Mouse (Mus musculus): ENCODE results near the gene Ssmem1.

Gene Ssmem1

DNA sequence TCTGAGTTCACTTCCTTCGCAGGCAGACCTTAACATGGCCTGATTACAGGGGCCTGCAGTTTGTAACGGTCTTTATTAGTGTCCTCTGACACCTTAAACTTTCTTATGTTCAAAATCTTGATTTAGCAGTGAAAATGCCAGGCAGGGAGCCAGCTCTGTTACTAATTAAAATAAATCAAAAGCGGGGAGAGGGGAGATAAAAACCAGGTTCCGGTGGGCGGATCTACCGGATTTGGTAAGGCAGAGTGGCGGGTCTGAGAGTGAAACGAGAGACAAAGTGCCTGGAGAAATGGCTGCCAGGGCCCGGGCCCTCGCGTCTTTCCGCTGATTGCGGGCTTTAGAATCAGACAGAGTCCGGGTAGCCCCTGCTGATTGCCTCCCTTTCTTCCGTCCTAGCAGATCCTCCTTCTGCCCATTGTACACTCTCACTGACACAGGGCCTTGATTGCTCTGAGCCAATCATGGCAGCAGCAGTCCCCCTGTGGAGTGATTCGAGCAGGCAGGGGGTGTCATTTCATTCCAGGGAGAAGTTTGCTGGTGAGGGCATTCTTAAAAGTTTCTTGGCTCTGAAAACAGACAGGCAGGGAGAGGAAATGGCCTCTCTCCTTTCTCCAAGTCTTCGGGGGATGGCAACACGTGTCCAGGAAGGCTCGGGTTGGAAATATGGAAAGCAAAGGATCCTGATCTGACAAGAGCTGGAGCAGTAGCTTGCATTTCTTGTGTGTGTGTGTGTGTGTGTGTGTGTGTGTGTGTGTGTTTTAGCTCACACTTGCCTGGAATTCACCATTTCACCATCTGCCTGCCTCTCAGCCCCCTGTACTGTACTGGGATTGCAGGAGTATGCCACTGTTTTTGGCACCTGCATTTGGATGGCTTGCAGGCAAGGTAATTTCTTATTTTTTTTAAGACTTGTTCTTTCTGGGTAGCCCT is 17.2 kb downstream of the Ssmem1 start:
- DNase-seq: no peak

- DNase-seq: no peak
Observed at GRCm38 (mm10) chr6:30528800-30529199, 19.2 kb downstream of the Ssmem1 start.

GRCm38 (mm10) chr6:30535340-30535739 is 25.7 kb downstream of the Ssmem1 start:
- DNase-seq: no peak

DNA sequence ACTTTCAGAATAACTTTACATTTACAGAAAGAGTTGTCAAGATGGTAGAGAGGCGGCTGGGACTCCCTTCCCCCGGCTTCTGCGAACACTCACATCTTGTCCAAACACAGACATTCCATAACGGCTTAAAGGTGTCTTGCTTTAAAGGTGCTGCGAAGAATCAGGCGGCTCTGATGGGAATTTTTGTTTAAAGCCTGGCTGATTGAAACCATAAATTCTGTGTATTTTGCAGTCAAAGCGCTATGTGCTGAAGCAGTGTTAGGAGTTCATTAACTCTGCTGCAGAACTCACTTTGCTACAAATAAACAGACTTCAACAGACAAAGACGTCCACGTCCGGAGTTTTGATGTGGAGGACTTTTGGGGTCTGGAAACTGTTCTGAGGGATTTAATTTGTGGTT is 28.6 kb downstream of the Ssmem1 start:
- DNase-seq: no peak

- no peak for DNase-seq
Observed at GRCm38 (mm10) chr6:30538800-30539199, 29.2 kb downstream of the Ssmem1 start.

GRCm38 (mm10) chr6:30541009-30541799 is 31.6 kb downstream of the Ssmem1 start, which contains the start of gene Cpa2:
TSS of gene Cpa2 (plus strand) at chr6:30541582.
- no peak for DNase-seq

DNA sequence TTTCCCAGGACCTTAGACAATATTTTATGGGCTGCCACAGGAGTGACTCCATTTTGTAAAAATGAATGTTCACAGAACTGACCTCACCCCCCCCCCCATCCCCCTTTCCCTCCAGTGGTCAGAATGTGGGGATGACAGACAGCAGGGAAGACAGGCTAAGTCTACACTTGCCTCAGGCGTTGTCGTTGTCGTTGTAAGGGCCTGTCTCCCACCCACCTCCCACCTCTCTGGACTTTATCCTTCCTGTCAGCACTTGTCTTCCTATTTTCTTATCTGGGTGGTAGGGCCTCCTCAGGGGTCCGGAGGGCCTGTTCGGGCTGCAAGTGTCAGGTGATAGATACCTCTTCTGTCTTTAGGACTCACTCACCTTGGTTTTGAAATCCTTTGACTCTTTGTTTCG is 32.6 kb downstream of the Ssmem1 start:
- DNase-seq: no peak

- no peak for DNase-seq
Observed at GRCm38 (mm10) chr6:30543077-30543476, 33.4 kb downstream of the Ssmem1 start.

DNA sequence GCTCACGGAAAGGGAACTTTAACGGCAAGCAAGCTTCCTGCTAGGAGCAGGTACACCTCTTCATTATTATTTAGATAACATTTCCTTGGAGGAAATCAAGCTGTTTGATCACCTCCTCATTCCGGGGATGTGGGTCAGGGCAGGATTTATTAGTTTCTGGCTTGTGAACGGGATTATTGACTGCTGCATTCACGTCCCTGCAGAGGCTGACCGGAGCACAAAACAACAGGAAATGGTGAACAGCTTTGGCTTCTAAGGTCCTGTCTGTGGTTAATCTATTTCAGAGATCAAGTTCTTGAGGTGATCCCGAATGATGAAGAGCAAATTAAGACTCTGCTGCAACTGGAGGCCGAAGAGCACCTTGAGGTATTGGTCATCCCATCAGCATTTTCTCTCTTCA is 34.2 kb downstream of the Ssmem1 start:
- no peak for DNase-seq

DNA sequence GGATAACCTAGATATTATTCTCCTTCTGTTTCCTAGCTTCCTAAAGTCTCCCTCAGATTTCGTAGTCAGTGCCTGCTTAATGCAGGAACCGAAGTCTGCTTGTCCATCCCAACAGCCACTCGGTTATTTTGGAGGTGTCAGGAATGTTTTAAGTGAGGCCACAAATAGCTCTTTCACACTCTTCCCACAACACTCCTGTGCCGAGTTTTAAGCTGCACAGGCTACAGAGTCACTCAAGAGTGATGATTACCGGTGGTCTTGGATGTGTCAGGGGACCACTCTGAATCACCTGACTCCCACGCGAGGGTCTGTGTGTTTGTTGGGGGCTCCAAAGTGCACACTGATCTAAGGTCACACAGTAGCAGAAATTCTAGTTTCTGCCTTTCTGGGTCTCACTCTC is 36.0 kb downstream of the Ssmem1 start:
- no peak for DNase-seq

GRCm38 (mm10) chr6:30546571-30547273 is 37.1 kb downstream of the Ssmem1 start:
- no peak for DNase-seq

- DNase-seq: no peak
Observed at GRCm38 (mm10) chr6:30547274-30547645, 37.6 kb downstream of the Ssmem1 start.

DNA sequence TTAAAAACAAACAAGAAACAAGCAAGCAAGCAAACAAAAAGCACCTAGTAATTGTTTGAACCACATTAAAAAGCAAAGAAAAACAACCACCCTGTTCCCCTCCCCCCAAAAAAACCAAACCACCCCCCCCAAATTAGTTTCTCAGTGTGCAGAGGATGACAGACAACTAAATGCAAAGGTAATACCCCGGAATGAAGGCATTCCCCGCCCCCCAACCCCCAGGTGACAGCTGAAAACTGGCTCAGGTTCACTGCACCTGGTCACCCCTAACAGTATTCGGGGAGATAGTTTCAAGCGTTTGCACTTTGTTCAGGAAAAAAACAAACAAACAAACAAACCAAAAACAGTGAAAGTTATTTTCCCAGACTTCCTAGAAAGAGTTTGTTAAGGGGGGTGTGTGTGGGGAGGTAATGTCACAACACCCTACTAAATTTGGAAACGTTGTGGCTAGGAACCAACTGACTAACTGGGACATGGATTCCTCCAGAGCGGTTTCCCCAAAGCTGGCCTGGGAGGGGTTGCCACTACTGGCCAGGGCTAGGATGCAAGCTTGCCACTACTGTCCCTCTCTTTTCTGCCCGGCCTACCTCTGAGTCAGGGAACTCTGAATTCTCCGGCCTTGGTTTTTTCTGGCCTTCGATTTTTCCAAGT is 38.1 kb downstream of the Ssmem1 start:
- DNase-seq: no peak

GRCm38 (mm10) chr6:30549231-30549761 is 39.6 kb downstream of the Ssmem1 start:
- DNase-seq: no peak

DNA sequence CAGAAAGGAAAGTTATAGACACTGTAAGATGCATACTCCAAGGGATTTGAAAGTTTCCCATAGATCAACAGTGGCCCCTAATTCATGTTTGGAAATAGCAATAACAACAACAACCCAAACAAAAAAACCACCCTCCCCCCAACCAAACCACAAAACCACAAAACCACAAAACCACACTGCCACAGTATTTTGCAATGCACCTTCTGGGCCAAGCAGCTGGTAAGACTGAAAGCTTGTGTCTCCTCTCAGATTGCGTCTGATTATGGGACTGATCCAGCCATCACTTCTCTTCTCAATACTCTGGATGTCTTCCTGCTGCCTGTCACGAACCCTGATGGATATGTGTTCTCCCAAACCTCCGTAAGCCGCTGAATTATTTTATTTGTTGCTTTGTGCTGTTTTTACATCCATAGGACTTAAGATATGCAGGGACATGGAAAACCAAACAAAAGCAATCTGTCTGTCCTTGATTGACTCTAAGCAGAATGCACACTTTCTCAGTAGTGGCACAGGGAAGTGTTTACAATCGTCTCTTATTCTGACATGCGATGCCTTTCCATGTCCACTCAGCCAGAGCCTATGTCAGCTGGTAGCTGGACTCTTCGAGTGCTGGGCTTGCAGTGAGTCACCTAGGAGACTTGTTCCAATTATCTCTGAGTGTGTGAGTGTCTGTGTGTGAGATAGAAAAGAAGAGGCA is 41.0 kb downstream of the Ssmem1 start:
- no peak for DNase-seq

- no peak for DNase-seq
Observed at GRCm38 (mm10) chr6:30551193-30551515, 41.5 kb downstream of the Ssmem1 start.

DNA sequence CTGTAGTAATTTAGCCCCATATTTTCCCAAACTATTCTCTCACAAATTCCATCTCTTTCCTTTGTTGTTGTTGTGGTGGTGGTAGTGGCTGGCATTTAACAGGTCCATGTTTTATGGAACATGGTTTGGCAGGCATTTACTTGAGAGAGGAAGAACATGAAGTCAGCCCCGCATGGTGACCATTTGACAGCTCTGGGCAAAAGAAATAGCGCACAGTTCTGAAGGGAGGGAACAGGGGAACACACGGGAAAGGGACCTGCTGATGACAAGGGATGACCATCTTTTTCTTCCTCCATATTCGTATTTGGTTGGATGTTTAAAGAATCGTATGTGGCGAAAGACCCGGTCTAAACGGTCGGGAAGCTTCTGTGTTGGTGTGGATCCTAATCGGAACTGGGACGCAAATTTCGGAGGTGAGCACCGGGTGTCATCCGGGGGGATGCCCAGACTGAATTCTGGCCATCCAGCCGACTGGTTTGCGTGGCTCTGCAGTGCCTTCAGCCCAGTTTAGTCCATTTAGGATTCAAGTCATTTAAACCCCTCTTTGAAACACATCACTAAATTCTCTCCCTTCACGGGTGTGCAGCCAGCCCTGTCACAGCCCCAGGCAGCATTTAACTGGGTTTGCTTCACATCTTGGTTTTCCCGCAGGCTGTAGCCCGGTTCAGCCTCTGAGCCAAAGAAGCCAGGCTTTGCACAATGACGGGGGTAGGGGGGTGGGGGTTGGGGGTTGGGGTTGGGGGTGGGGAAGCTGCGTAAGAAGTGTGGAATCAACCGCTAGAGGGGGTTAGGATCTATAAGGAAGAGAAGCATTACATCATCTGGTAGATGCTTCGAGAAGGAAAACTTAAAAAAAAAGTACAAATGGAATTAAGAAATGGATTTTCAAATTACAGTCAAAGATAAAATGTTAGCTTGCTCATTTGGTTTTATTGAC is 42.3 kb downstream of the Ssmem1 start:
- DNase-seq: no peak

DNA sequence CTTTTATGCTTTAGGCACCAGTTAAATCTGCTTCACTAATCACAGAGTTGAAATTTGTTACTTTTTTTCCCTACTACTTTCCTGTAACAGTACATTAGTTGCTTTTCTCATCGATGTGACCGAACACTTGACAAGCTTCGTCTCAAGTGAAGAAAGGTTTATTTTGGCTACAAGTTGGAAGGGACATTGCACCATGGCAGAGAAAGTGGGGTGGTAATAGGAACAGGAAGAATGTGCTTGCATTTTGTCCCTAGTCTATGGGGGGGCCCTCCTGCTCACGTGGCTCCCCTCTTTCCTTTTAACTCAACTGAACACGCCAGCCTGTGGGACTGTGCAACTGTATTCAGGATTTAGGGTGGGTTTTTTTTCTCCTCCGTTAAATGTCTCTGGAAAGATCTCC is 43.0 kb downstream of the Ssmem1 start:
- no peak for DNase-seq

- no peak for DNase-seq
Observed at GRCm38 (mm10) chr6:30553381-30554010, 43.8 kb downstream of the Ssmem1 start.

DNA sequence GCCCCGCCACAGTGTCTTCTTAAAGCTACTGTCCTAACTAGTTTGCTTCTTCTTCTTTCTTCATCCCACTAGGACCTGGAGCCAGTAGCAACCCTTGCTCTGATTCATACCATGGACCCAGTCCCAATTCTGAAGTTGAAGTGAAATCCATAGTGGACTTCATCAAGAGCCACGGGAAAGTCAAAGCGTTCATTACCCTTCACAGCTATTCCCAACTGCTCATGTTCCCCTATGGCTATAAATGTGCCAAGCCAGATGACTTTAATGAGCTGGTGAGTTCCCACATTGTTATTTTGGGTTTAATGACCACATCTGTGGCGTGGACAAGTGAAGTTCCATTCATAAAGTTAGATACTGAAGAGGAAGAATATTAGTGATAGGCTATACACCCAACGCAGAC is 44.4 kb downstream of the Ssmem1 start:
- no peak for DNase-seq

All from thymus, adult 18-20 months (tissue).